Comparison of ENCODE assay signal across 8 mouse cellular contexts in genomic region chr3:157566725-157567565, GRCm38 (mm10). TPM values are rescaled to one million over a fixed set of nuclear protein-coding genes. Genes with fewer than 3 reads are reported as not detected.
DNase-seq lines count a peak whose midpoint lies in the region; ATAC-seq and TF ChIP-seq lines count a peak whose summit lies in the region.

Gene Ptger3 (plus strand): TSS chr3:157566892.

- H3K27ac ChIP-seq in ES-E14 (ENCODE audit: insufficient read depth, low read depth, low read length, poor library complexity, severe bottlenecking) = no peak within 1 kb of the TSS
- H3K27ac ChIP-seq in embryonic facial prominence, embryonic 10.5 days (replicated peaks) = no peak within 1 kb of the TSS; the same call in 1 of the 2 replicates
- no peak within 1 kb of the TSS for H3K27ac ChIP-seq in lung, postnatal 0 days (ENCODE audit: low read length)

- 2% methylated on average over 84 of the region's 84 CpGs for WGBS in embryonic facial prominence, embryonic 10.5 days
- WGBS in lung, postnatal 0 days = 2% methylated on average over 63 of the region's 84 CpGs

- TF ChIP-seq CTCF in lung, postnatal 0 days (IDR thresholded peaks at IDR 0.05) = no peak

- H3K36me3 ChIP-seq in ES-E14 (ENCODE audit: control insufficient read depth, insufficient read depth, low read length, poor library complexity, severe bottlenecking) = no peaks in the 10 kb centered on the region
- H3K36me3 ChIP-seq in embryonic facial prominence, embryonic 10.5 days (replicated peaks) = no peaks in the 10 kb centered on the region
- no peaks in the 10 kb centered on the region for H3K36me3 ChIP-seq in lung, postnatal 0 days (ENCODE audit: insufficient read depth, low read length)

- peak; percentile 44 for ATAC-seq in lung, postnatal 0 days

- H3K4me3 ChIP-seq in ES-E14 (ENCODE audit: insufficient read depth in 1 of 2, low read depth in 1 of 2, low read length in 2 of 2, poor library complexity in 1 of 2, severe bottlenecking in 1 of 2) = peak within 1 kb of the TSS; percentile 66
- H3K4me3 ChIP-seq in embryonic facial prominence, embryonic 10.5 days = peak within 1 kb of the TSS; percentile 63
- H3K4me3 ChIP-seq in lung, postnatal 0 days (ENCODE audit: low read depth, low read length) = peak within 1 kb of the TSS; percentile 35

- TF ChIP-seq EP300 in lung, postnatal 0 days (IDR thresholded peaks at IDR 0.05) = no peak

- H3K27me3 ChIP-seq in embryonic facial prominence, embryonic 10.5 days (replicated peaks; ENCODE audit: low read depth, poor library complexity, severe bottlenecking) = peaks cover 64% of the 10 kb centered on the region
- peaks cover 21% of the 10 kb centered on the region for H3K27me3 ChIP-seq in lung, postnatal 0 days (replicated peaks; ENCODE audit: insufficient read depth, low read length)

- peak within 1 kb of the TSS; percentile 22 for H3K9ac ChIP-seq in ES-E14 (ENCODE audit: insufficient read depth, low read depth, low read length, poor library complexity, severe bottlenecking)
- H3K9ac ChIP-seq in lung, postnatal 0 days (replicated peaks; ENCODE audit: low read depth) = no peak within 1 kb of the TSS

- no peaks in the 10 kb centered on the region for H3K9me3 ChIP-seq in ES-E14 (ENCODE audit: control insufficient read depth, insufficient read depth, low read depth, low read length)
- no peaks in the 10 kb centered on the region for H3K9me3 ChIP-seq in embryonic facial prominence, embryonic 10.5 days
- H3K9me3 ChIP-seq in lung, postnatal 0 days (ENCODE audit: low read length) = no peaks in the 10 kb centered on the region

- intact Hi-C loops in heart, postnatal 10 days (cut with DNase I) = loop anchor here (10.0 kb wide), 2 partner anchors 308 to 508 kb away; no protein-coding TSS in a partner anchor

- peak within 1 kb of the TSS; percentile 66 for H3K4me2 ChIP-seq in lung, postnatal 0 days (replicated peaks; ENCODE audit: low read depth, low read length)

- DNase-seq in 3134 (ENCODE audit: extremely low read depth, insufficient read length, low spot score) = peak; percentile 14
- no peak for DNase-seq in ES-E14 (ENCODE audit: low read depth, low spot score)
- DNase-seq in embryonic facial prominence, embryonic 10.5 days (ENCODE audit: low spot score) = peak; percentile 70
- peak; percentile 16 for DNase-seq in heart, postnatal 10 days
- peak; percentile 60 to 72 for DNase-seq in kidney, postnatal 4 days
- no peak for DNase-seq in lung, postnatal 0 days (ENCODE audit: low spot score)
- peak; percentile 45 for DNase-seq in right cerebral cortex, adult 18-20 months
- DNase-seq in cerebellum, adult 11 months = no peak

- in situ Hi-C loops in ES-E14 (cut with MboI; ENCODE audit: low sequenced_read_pairs in 2 of 2, unreplicated experiment in 2 of 2) = loop anchor here in 1 of 2 experiments (10.0 kb wide), 1 partner anchor 148 kb away; no protein-coding TSS in a partner anchor

- peaks cover 0 to 5% of the 10 kb centered on the region in 2 experiments; a peak in 1 of 4 replicates for H3K4me1 ChIP-seq in ES-E14 (ENCODE audit: control insufficient read depth in 2 of 2, insufficient read depth in 2 of 2, low read length in 2 of 2, poor library complexity in 1 of 2)
- H3K4me1 ChIP-seq in embryonic facial prominence, embryonic 10.5 days = peaks cover 14% of the 10 kb centered on the region
- H3K4me1 ChIP-seq in lung, postnatal 0 days (ENCODE audit: insufficient read depth, low read depth, low read length) = peaks cover 2% of the 10 kb centered on the region; the same call in 1 of the 2 replicates

TF ChIP-seq in ES-E14, 5 proteins besides CTCF, POLR2A, EP300 and RAD21:
- TF ChIP-seq ZC3H11A (IDR thresholded peaks at IDR 0.05; ENCODE audit: borderline replicate concordance, low read depth, low read length) (no peak), ZNF384 (IDR thresholded peaks at IDR 0.05; ENCODE audit: low read depth, low read length) (no peak), CHD2 (IDR thresholded peaks at IDR 0.05; ENCODE audit: low read depth, low read length) (no peak)

RNA-seq across cellular contexts. Expression of gene Ptger3, which starts in this region (rescaled TPM):
- total RNA-seq in ES-E14 (2012; rRNA removed) = 0.49 and 0.53 TPM in 2 replicates
- 0.94 and 1.6 TPM in 2 replicates for polyA plus RNA-seq in embryonic facial prominence, embryonic 10.5 days (2016; fragmentation: Nextera tagmentation; extraction: Ambion mirVana)
- under 1 TPM; 0.65 to 0.67 TPM for total RNA-seq in heart, postnatal 10 days (2021)
- polyA plus RNA-seq in lung, postnatal 0 days (2015; fragmentation: Nextera tagmentation; extraction: Ambion mirVana) = 10.3 and 14.3 TPM in 2 replicates

Comparison
In these comparisons a context has a peak if more than half of its experiments do, and no peak if none do; other contexts are left out.
1. Peak in DNase-seq in heart, postnatal 10 days; RNA of the gene not detected or under 1 TPM.
2. DNase-seq: peak in 3134 (single experiment), embryonic facial prominence, embryonic 10.5 days (single experiment), kidney, postnatal 4 days (2 of 2) and right cerebral cortex, adult 18-20 months (single experiment); none in ES-E14 (single experiment), lung, postnatal 0 days (single experiment) and cerebellum, adult 11 months (single experiment).
3. Peak in every context shown above with its lines, with median percentiles within 50 percentile points of each other: H3K4me3 ChIP-seq.